Mouse (Mus musculus) thymus, postnatal 10 days (tissue): ENCODE measurements around the gene Unk.

Experiments
- DNase-seq, 2 experiments: peaks; one replicate each; pipeline ENCODE4 v3.0.0; 2021; ENCODE audit warnings: low spot score in 2 of 2

Gene Unk

GRCm38 (mm10) chr11:116030088-116030897, at the start of gene Unk:
Unk (plus strand) TSS chr11:116030322.
- peak; percentile 92 to 96 for DNase-seq

- DNase-seq, result no peak
Measured at GRCm38 (mm10) chr11:115982472-115982871, 47.6 kb upstream of the Unk start.

- DNase-seq, result no peak
Measured at GRCm38 (mm10) chr11:115983291-115983690, 46.8 kb upstream of the Unk start.

GRCm38 (mm10) chr11:115989686-115990085, 40.4 kb upstream of the Unk start:
- DNase-seq, result no peak

GRCm38 (mm10) chr11:115992098-115992497, 38.0 kb upstream of the Unk start:
- DNase-seq, result no peak

- DNase-seq, result no peak
Measured at GRCm38 (mm10) chr11:115995256-115995655, 34.9 kb upstream of the Unk start.

GRCm38 (mm10) chr11:115997047-115997446, 33.1 kb upstream of the Unk start:
- no peak for DNase-seq

GRCm38 (mm10) chr11:115997662-115998061, 32.5 kb upstream of the Unk start:
- DNase-seq, result no peak

GRCm38 (mm10) chr11:115999027-115999426, 31.1 kb upstream of the Unk start:
- no peak for DNase-seq

- DNase-seq, result peak; percentile 52 to 84
Measured at GRCm38 (mm10) chr11:115999538-116000143, 30.5 kb upstream of the Unk start.

GRCm38 (mm10) chr11:116000607-116001006, 29.5 kb upstream of the Unk start:
- DNase-seq, result no peak

- DNase-seq, result no peak
Measured at GRCm38 (mm10) chr11:116001725-116002124, 28.4 kb upstream of the Unk start.

GRCm38 (mm10) chr11:116002894-116003293, 27.2 kb upstream of the Unk start:
- no peak for DNase-seq

- DNase-seq, result no peak
Measured at GRCm38 (mm10) chr11:116004186-116004823, 25.8 kb upstream of the Unk start.

- peak; percentile 53 to 73 for DNase-seq
Measured at GRCm38 (mm10) chr11:116004840-116005700, 25.1 kb upstream of the Unk start.

GRCm38 (mm10) chr11:116005701-116006419, 24.3 kb upstream of the Unk start:
- no peak for DNase-seq

GRCm38 (mm10) chr11:116007095-116007850, 22.8 kb upstream of the Unk start:
- DNase-seq, result no peak

GRCm38 (mm10) chr11:116008411-116008810, 21.7 kb upstream of the Unk start:
- no peak for DNase-seq

- DNase-seq, result no peak
Measured at GRCm38 (mm10) chr11:116008832-116009375, 21.2 kb upstream of the Unk start.

GRCm38 (mm10) chr11:116009661-116010060, 20.5 kb upstream of the Unk start:
- no peak for DNase-seq
